Mouse (Mus musculus): ENCODE results near the gene Map7. TPM values are rescaled to one million over a fixed set of nuclear protein-coding genes. Genes with fewer than 3 reads are reported as not detected.

The Map7 gene
- 17.4 and 25.2 TPM in 2 replicates for polyA plus RNA-seq (2012; ENCODE audit: low replicate concordance)

GRCm38 (mm10) chr10:20148130-20148772, at the start of gene Map7:
Gene Map7, plus strand, starts transcription at chr10:20148471.

GRCm38 (mm10) chr10:20311918-20312735, 163.9 kb downstream of the Map7 start, which contains the start of gene Bclaf1:
Gene Bclaf1, plus strand, starts transcription at chr10:20312469.

Other genes starting within 250 kb of the Map7 start
- gene Pex7, start 240.8 kb upstream of the Map7 start, polyA plus RNA-seq (2012; ENCODE audit: low replicate concordance) = 5.5 and 9.1 TPM in 2 replicates
- gene Map3k5, start 214.0 kb upstream of the Map7 start, polyA plus RNA-seq (2012; ENCODE audit: low replicate concordance) = 1.3 TPM in 2 replicates
- 4.9 and 13.5 TPM in 2 replicates for gene Bclaf1, start 164.0 kb downstream of the Map7 start, polyA plus RNA-seq (2012; ENCODE audit: low replicate concordance)
- 2.5 and 17.6 TPM in 2 replicates for gene Mtfr2, start 199.3 kb downstream of the Map7 start, polyA plus RNA-seq (2012; ENCODE audit: low replicate concordance)

Data from leukemia stem cell, adult 10-12 weeks (primary cell).